In genomic region chr5:127191881-127192280, GRCm38 (mm10) we compare ENCODE assay signal across 12 mouse cellular contexts. TPM values are rescaled to one million over a fixed set of nuclear protein-coding genes. Genes with fewer than 3 reads are reported as not detected.
DNase-seq lines count a peak whose midpoint lies in the region; ATAC-seq and TF ChIP-seq lines count a peak whose summit lies in the region.
"Had no signal": no experiment of that assay in that cellular context is flagged by ENCODE, and none has a peak within 500 bp of the region (broad histone marks: within the 10 kb centered on the region; RNA-seq: fewer than 3 reads in every experiment).

No protein-coding gene starts in this region.

- no peaks in the 10 kb centered on the region for H3K27me3 ChIP-seq in heart, embryonic 11.5 days (ENCODE audit: control insufficient read depth, insufficient read depth, low read length)
- H3K27me3 ChIP-seq in stomach, postnatal 0 days (ENCODE audit: control insufficient read depth, insufficient read depth, low read length): no peaks in the 10 kb centered on the region
- H3K27me3 ChIP-seq: heart, embryonic 15.5 days had no signal

- intact Hi-C loops in heart, postnatal 10 days (cut with DNase I): no loop called here

- peak; percentile 49 to 57 for DNase-seq in heart, postnatal 10 days
- peak; percentile 10 for DNase-seq in right cerebral cortex, postnatal 14 days
- no peak for DNase-seq in right cerebral cortex, postnatal 25 days
- peak; percentile 57 for DNase-seq in hindlimb bud, embryonic 11.5 days (ENCODE audit: extremely low spot score, low read depth, low spot score)
- peak; percentile 17 for DNase-seq in stomach, postnatal 0 days (ENCODE audit: low spot score)
- no peak for DNase-seq in spleen, postnatal 4 days (ENCODE audit: low spot score in 2 of 2)
- DNase-seq: cerebellum, adult 9-10 months; liver, postnatal 0 days; spleen, adult 18-20 months had no signal

- no peak for ATAC-seq in heart, embryonic 11.5 days (replicated peaks; ENCODE audit: insufficient number of reproducible peaks, low FRiP score, low TSS enrichment)
- no peak for ATAC-seq in stomach, postnatal 0 days (ENCODE audit: low FRiP score, low TSS enrichment)
- no peak for ATAC-seq in megakaryocyte progenitor cell, adult 5-6 weeks (replicated peaks; ENCODE audit: poor library complexity)
- ATAC-seq: liver, postnatal 0 days had no signal

- TF ChIP-seq EP300 in stomach, postnatal 0 days (optimal IDR thresholded peaks at IDR 0.05): no peak

- H3K27ac ChIP-seq in heart, embryonic 11.5 days (ENCODE audit: low read depth, low read length): no peak overlapping the region
- no peak overlapping the region for H3K27ac ChIP-seq in stomach, postnatal 0 days (replicated peaks)
- H3K27ac ChIP-seq: heart, embryonic 15.5 days had no signal

- no peaks in the 10 kb centered on the region for H3K9me3 ChIP-seq in heart, embryonic 11.5 days (replicated peaks; ENCODE audit: control insufficient read depth, low read length)
- no peaks in the 10 kb centered on the region for H3K9me3 ChIP-seq in stomach, postnatal 0 days (ENCODE audit: control insufficient read depth, low read length)
- H3K9me3 ChIP-seq: heart, embryonic 15.5 days had no signal

- H3K9ac ChIP-seq in heart, embryonic 11.5 days (ENCODE audit: low read depth, low read length): no peak overlapping the region
- H3K9ac ChIP-seq in stomach, postnatal 0 days (ENCODE audit: low read length): no peak overlapping the region
- H3K9ac ChIP-seq: heart, embryonic 15.5 days; liver, postnatal 0 days had no signal

- H3K4me2 ChIP-seq in heart, embryonic 11.5 days: no peak overlapping the region
- H3K4me2 ChIP-seq in stomach, postnatal 0 days (replicated peaks; ENCODE audit: low read depth): no peak overlapping the region
- H3K4me2 ChIP-seq: heart, embryonic 15.5 days had no signal

- WGBS in heart, embryonic 11.5 days (ENCODE audit: insufficient replicate concordance): 24% methylated on average over 5 of the region's 5 CpGs
- WGBS in stomach, postnatal 0 days: 33% methylated on average over 5 of the region's 5 CpGs

- H3K36me3 ChIP-seq in heart, embryonic 11.5 days (ENCODE audit: control insufficient read depth, insufficient read depth, low read length): no peaks in the 10 kb centered on the region
- H3K36me3 ChIP-seq in stomach, postnatal 0 days (ENCODE audit: control insufficient read depth, insufficient read depth, low read length): no peaks in the 10 kb centered on the region
- H3K36me3 ChIP-seq: heart, embryonic 15.5 days had no signal

- no peaks in the 10 kb centered on the region for H3K4me1 ChIP-seq in heart, embryonic 11.5 days (ENCODE audit: control insufficient read depth, insufficient read depth, low read length)
- H3K4me1 ChIP-seq in stomach, postnatal 0 days (replicated peaks; ENCODE audit: control insufficient read depth, insufficient read depth): no peaks in the 10 kb centered on the region
- H3K4me1 ChIP-seq: heart, embryonic 15.5 days had no signal

- no peak overlapping the region for H3K4me3 ChIP-seq in heart, embryonic 11.5 days (ENCODE audit: low read depth, low read length)
- H3K4me3 ChIP-seq in stomach, postnatal 0 days (ENCODE audit: low read depth, low read length): no peak overlapping the region
- H3K4me3 ChIP-seq: heart, embryonic 15.5 days had no signal

- TF ChIP-seq CTCF in stomach, postnatal 0 days (IDR thresholded peaks at IDR 0.05; ENCODE audit: low read depth): no peak

RNA-seq across cellular contexts. Expression of gene Tmem132c, which starts 49.7 kb away (rescaled TPM):
- total RNA-seq in heart, postnatal 10 days (2021): under 1 TPM; 0.31 to 0.57 TPM
- 3.5 and 4.3 TPM in 2 replicates for polyA plus RNA-seq in heart, embryonic 11.5 days (2014; fragmentation: Nextera tagmentation; extraction: Ambion mirVana)
- polyA plus RNA-seq in stomach, postnatal 0 days (2015; fragmentation: Nextera tagmentation; extraction: Ambion mirVana): 1.7 and 2.5 TPM in 2 replicates
- total RNA-seq in megakaryocyte progenitor cell, adult 5-6 weeks (2015): not detected in 2 replicates
- not detected in 2 replicates for total RNA-seq in megakaryocyte progenitor cell, adult 5-6 weeks (2017)

Comparison
In these comparisons a context has a peak if more than half of its experiments do, and no peak if none do; other contexts are left out.
1. DNase-seq: peak in heart, postnatal 10 days (2 of 2), right cerebral cortex, postnatal 14 days (single experiment), hindlimb bud, embryonic 11.5 days (single experiment) and stomach, postnatal 0 days (single experiment); none in right cerebral cortex, postnatal 25 days (single experiment) and spleen, postnatal 4 days (0 of 2).